Mouse (Mus musculus): ENCODE data around the gene Olfr875. TPM values are rescaled to one million over a fixed set of nuclear protein-coding genes. Genes with fewer than 3 reads are reported as not detected.

Gene Olfr875
- polyA plus RNA-seq (2012; ENCODE audit: low replicate concordance) = not detected in 2 replicates

DNA sequence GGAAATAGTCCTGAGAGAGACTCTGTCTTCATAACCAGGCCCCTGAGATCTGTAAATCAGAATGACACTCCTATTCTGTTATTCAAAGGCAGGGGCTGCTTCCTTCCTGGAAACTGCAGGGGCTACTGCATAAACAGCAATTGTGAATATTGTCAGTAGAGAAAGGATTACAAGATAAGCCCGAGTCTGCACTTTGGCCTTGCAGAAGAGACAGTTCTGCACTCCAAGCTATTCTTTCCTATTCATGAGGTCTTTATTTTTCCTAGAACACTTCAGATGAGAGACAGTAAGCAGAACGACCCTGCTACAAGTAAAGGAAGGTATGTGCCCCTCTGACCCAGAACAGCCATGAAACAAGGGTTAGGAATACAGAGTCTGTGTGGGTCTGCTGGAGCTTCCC, at the start of gene Olfr875:
Gene Olfr875, plus strand, starts transcription at position 99 of the 400 bp plus-strand sequence.

DNA sequence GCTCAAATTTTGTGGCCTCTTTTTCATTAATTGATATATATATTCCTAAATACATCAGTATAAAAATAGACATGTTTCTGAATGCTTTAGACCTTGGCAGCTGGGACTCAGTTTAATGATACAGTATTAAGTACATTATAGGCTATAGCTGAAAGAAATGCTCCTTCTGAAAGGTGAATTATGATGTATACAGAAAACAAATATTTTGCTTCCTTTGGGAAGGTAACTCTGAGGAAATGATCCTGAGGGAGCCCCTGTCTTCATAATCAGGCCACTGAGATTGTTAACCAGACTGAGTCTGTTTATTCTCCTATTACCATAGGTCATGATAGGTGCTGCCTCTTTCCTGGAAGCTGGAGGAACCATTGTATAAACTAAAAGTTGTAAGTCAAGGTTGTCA, 26.9 kb upstream of the Olfr875 start, which contains the start of gene Olfr874:
Gene Olfr874, plus strand, starts transcription at position 301 of the 400 bp plus-strand sequence.

DNA sequence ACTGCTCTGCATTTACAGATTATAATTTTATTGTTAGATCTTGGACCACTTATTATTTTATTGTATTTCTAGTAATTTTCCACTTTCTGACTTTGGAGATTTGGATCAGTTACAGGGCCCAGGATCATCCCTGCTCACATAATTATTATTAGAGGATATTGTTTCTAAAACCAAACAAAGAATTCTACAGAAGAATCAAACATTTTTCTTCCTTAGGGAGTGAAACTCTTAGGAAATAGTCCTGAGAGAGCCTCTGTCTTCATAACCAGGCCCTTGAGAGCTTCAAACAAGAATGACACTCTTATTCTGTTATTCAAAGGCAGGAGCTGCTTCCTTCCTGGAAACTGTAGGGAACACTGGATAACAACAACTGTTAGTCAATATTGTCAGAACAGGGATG, 31.1 kb downstream of the Olfr875 start, which contains the start of gene Olfr876:
Gene Olfr876, plus strand, starts transcription at position 301 of the 400 bp plus-strand sequence.

Other genes starting within 250 kb of the Olfr875 start
- 0.55 and 3.4 TPM in 2 replicates for gene Esam, start 243.8 kb upstream of the Olfr875 start, polyA plus RNA-seq (2012; ENCODE audit: low replicate concordance)
- gene Vsig2, start 232.6 kb upstream of the Olfr875 start, polyA plus RNA-seq (2012; ENCODE audit: low replicate concordance) = not detected in 2 replicates
- gene Nrgn, start 219.0 kb upstream of the Olfr875 start, polyA plus RNA-seq (2012; ENCODE audit: low replicate concordance) = 101 and 127 TPM in 2 replicates
- gene Siae, start 216.2 kb upstream of the Olfr875 start, polyA plus RNA-seq (2012; ENCODE audit: low replicate concordance) = 0.34 and 0.44 TPM in 2 replicates
- not detected in 2 replicates for gene Spa17, start 158.1 kb upstream of the Olfr875 start, polyA plus RNA-seq (2012; ENCODE audit: low replicate concordance)
- gene Tbrg1, start 114.5 kb upstream of the Olfr875 start, polyA plus RNA-seq (2012; ENCODE audit: low replicate concordance) = 20.1 and 35.3 TPM in 2 replicates
- gene Panx3, start 102.6 kb upstream of the Olfr875 start, polyA plus RNA-seq (2012; ENCODE audit: low replicate concordance) = not detected in 2 replicates
- gene Olfr160, start 55.6 kb upstream of the Olfr875 start, polyA plus RNA-seq (2012; ENCODE audit: low replicate concordance) = not detected in 2 replicates
- not detected in 2 replicates for gene Olfr874, start 26.8 kb upstream of the Olfr875 start, polyA plus RNA-seq (2012; ENCODE audit: low replicate concordance)
- not detected in 2 replicates for gene Olfr876, start 31.2 kb downstream of the Olfr875 start, polyA plus RNA-seq (2012; ENCODE audit: low replicate concordance)
- gene Olfr877, start 82.4 kb downstream of the Olfr875 start, polyA plus RNA-seq (2012; ENCODE audit: low replicate concordance) = not detected in 2 replicates
- 0.03 TPM in 1 of 2 replicates, not detected in the other for gene Olfr145, start 124.9 kb downstream of the Olfr875 start, polyA plus RNA-seq (2012; ENCODE audit: low replicate concordance)
- gene Olfr878, start 146.0 kb downstream of the Olfr875 start, polyA plus RNA-seq (2012; ENCODE audit: low replicate concordance) = not detected in 2 replicates
- not detected in 2 replicates for gene Olfr881, start 220.0 kb downstream of the Olfr875 start, polyA plus RNA-seq (2012; ENCODE audit: low replicate concordance)